Mouse (Mus musculus): Measurements from ENCODE around the gene Cbx4.

- TF ChIP-seq CTCF (IDR thresholded peaks at IDR 0.05; ENCODE audit: low read depth) (no peak), EP300 (optimal IDR thresholded peaks at IDR 0.05) (no peak)
Measured at GRCm38 (mm10) chr11:119095441-119095840, 9.4 kb upstream of the Cbx4 start.
